Mouse (Mus musculus): ENCODE results near the gene Sumf1.

The Sumf1 gene

DNA sequence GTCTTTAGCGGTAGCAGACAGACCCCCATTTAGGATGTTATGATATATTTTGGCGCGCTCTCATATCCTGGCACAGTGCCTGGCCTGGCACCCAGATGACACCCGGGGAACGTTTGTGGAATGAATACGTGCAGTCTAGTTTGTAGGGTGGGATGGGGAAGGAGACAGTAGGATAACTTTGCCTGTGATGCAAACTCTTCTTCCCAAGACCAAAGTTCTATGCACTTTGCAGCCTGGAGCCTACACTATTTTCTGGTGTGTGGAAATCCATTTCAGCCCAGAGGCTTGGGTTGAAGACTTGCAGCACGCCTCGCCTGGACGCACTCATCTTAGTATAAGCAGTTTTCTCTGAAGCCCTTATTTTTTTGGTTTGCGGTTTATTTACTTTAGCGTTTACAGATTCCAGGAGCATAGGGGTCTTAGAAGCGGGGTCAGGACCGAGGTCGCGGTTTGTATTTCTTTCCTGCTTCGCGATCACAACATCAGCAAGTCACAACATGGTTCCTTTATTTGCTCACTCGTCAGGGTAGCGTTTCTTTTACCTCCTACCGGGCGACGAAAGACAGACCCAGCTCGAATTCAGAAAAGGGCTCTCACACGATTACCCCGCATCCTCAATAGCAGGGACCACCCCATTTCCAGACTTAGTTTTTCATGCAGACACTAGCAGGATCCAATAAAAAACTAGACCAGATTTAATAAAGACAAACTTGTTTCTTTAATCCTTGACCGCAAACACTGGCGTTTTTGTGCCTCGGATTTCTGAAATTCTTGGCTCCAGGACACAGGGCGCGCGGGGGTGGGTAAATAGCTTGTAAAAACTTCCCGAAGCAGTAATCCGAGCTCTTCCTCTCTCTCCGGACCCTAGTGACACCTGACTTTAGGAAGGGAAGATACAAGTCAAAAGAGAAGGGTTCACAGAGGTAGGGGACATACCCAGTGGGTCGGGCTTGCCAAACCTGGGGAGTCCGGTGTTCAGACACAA, 26.8 kb upstream of the Sumf1 start:
- no peak for ATAC-seq (ENCODE audit: insufficient number of reproducible peaks, low FRiP score, low TSS enrichment)

DNA sequence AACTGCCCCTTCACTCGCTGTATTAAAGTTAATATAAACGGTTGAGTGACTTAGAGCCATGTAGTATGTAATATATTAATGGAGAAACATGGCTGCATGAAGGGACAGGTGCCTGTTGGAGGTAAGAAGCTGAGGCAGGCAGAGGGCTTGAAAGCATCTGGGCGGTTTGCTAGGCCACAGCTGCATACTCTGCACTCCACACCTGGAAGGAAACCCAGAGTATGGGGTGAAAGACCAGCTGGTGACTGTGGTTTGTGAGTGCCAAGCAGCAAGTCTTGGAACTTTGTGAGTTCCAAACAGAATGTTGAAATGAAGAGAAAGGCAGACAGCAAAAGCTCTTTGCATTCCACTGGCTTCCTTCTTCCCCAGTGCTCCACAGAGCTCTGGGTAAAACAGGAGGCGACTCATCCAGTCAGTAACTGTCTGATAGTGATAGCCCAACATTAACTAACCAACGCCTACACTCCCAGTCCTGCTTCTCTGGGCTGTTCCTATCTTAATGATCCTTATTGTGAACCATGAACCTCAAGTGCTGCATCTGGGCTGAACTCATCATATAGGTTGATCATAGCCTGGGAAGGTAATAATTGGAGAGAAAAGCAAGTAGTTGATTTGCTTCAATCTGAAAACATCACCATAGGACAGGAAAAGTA, 21.7 kb upstream of the Sumf1 start:
- no peak for ATAC-seq (ENCODE audit: insufficient number of reproducible peaks, low FRiP score, low TSS enrichment)

DNA sequence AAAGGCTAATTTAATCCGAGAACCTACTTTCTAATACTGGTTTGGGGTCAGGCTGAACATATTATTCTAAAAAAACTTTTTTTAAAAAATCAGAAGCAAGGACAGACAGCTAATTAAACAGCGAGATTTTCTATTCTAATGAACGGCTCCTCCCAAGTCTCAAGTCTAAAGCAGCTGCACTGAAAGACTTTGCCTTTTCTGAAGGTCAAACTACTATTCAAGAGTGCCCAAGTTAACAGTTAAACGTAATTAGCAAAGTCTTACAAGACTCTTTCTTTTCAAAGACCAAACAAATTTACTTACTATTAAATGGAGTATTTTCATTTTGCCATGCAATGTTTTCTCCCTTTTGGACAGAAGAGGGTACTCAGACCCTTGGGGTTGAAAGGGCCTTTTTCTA, 20.8 kb upstream of the Sumf1 start:
- no peak for ATAC-seq (ENCODE audit: insufficient number of reproducible peaks, low FRiP score, low TSS enrichment)

DNA sequence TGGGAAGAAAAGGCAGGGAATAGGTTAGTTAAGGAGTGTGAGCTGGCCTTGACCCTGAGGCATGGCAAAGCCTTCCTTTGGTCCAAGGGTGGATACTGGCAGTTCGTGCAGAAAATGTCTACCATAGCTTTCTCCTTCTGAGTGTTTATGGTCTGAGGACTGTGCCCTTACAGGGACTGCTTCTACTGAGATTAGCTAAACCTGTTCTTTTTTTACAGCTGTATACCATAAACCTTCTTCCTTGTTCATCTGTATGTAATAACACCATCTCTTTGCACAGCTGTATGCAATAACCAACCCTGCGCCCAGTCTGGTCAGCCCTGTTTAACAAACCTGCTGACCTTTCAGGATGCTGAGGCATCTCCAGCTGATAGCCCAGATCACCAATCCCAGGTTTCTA, 18.9 kb upstream of the Sumf1 start:
- ATAC-seq (ENCODE audit: insufficient number of reproducible peaks, low FRiP score, low TSS enrichment) = no peak

DNA sequence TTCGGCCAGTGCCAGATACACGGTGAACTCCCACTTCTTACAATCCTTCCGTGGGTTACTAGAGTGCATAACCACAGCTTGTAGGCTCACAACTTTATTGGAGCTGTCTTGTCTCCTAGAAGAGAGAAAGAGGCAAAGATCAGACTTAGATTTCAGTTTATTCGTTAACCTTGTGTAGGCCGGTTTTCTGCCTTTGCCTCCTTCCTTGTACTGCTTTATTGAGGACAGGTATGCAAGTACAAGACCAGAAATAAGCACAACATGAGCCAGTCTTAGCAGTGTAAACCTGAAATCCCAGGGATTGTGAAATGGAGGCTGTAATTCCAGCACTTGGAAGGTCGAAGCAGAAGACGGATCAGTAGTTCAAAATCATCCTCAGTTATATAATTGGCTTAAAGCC, 12.9 kb upstream of the Sumf1 start:
- no peak for ATAC-seq (ENCODE audit: insufficient number of reproducible peaks, low FRiP score, low TSS enrichment)

DNA sequence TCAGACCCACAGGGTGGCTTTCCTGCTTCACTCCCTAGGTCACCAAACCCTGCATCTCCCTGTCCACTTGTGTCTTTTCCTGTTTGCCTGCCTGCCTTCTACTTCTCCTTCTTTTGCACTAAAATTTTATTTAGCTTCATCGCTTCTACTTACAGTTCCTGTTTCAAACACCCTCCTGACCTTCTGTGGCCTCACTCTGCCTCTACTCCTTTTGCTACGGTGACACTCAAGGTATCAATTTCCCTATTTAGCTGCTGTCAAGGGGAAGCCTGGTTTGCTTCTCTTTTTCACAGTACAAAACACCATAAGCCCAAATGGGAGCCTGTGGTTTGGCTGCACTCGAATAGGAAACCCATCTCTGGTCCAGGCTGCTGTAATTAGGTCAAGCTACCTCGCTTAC, 11.7 kb upstream of the Sumf1 start:
- no peak for ATAC-seq (ENCODE audit: insufficient number of reproducible peaks, low FRiP score, low TSS enrichment)

DNA sequence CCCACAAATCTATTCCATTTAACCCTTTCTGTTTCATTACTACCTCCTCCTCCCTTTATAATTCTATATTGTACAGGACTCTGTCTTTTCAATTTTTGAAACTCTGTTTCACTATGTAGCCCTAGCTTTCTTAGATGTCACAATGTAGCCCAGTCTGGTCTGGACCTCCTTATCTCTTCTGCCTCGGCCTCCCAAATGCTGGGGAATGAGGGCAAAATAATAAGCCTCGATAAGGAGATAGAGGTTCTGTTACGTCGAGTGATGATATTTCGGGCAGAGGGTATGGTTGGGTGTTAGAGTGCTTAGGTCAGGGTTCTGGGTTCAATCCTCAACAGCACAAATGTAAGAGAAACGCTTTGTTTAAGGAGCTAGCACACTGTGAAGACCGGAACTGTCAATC, 11.3 kb upstream of the Sumf1 start:
- no peak for ATAC-seq (ENCODE audit: insufficient number of reproducible peaks, low FRiP score, low TSS enrichment)

DNA sequence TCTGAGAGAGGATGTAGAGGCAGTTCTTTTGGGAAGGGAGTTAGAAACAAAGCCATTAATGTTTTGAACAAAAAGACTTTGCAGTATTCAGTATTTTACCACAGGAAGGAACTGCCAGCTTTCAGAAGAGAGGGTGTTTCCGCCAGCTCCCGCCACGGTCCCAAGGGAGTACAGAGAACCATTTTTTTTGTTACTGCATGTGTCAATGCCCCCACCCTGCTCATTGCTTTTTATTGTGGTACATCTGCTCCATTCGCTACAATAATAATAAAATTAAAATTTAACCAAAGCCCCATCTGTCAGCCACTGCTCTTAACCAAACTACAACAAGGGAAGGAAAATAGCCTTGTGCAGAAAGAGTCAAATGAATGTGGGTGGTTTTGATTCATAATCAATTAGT, 7.2 kb upstream of the Sumf1 start:
- ATAC-seq (ENCODE audit: insufficient number of reproducible peaks, low FRiP score, low TSS enrichment) = no peak

DNA sequence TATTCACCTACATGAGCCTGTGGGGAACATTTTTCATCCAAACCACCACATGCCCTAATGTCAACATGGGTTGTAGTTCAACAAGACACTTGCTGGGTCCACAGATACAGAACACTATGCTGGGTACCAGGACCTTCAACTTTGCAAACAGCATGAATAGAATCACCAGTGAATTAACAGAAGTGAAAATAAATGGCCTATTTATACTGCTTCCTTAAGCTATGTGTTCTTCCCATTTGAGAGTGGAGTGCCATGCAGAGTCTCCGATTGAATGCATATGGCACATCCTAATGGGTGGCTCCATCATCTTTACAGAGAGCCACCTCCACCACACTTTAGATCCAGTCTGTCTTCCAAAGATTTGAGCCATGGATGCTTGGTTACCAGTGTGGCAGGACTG, 5.3 kb upstream of the Sumf1 start:
- no peak for ATAC-seq (ENCODE audit: insufficient number of reproducible peaks, low FRiP score, low TSS enrichment)

DNA sequence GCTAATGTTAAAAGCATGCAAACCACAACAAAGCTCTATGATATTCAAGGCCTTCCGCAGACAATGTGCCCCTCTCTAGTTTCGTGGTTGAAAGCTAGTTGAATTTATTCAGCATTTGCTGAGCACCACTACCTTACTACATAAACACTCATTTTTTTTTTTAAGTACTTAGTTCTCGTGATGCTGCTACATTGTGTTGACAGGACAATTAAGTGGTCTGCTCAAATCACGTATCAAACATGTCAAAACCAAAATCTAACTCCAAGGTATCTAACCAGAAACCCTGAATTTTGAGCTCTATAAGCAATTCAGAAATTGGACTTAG, 265 bp upstream of the Sumf1 start:
- ATAC-seq (ENCODE audit: insufficient number of reproducible peaks, low FRiP score, low TSS enrichment) = no peak

DNA sequence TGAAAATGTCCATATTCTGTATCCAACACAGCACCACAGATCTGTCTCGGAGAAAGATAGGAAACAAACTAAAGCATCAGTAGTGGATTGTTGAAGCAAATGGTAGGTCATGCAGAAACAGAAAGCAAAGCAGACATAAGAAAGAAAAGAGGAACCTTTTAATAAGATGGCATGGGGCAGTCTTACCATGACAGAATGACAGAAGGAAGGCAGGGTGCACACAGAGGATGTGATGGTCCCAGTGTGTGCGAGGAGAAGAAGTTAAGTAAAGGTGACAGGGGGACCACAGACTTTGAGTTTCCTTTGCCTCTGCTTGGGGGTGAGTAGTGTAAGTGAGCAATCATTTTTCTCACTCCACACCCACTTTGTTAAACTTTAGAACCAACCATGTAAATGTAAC, 6.3 kb downstream of the Sumf1 start:
- ATAC-seq (ENCODE audit: insufficient number of reproducible peaks, low FRiP score, low TSS enrichment) = no peak

DNA sequence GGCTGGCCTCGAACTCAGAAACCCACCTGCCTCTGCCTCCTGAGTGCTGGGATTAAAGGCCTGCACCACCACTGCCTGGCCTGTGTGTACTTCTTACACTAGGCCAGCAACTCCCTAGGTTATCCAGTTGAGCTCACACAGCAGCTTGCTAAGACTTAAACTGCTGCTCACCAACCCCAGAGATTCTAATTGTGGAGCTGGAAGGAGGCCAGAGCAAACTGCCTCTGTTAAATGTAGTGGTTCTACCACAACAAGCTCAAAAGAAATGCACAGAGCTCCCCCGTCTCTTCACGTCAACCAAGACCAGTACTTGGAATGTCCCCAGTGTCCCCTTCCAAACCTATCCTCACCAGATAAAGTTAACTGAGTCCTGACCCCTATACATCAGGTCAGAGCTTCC, 11.2 kb downstream of the Sumf1 start:
- ATAC-seq (ENCODE audit: insufficient number of reproducible peaks, low FRiP score, low TSS enrichment) = no peak

DNA sequence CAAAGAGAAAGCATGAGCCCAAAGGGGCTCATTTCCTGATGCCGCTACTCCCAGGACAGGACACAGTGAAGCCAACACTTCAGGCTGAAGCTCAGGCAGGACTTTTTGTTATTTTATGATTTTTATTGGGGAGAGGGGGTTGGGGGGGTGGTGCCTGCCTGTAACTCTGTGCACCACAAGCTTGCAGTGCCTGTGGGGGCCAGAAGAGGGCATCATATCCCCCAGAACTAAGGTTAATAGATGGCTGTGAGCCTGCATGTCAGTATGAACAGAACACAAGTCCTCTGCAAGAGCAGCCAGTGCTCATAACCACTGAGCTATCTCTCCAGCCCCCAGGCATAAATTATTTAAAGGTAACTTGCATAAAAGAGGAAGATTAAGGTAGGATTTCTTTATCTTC, 13.2 kb downstream of the Sumf1 start:
- ATAC-seq (ENCODE audit: insufficient number of reproducible peaks, low FRiP score, low TSS enrichment) = no peak

DNA sequence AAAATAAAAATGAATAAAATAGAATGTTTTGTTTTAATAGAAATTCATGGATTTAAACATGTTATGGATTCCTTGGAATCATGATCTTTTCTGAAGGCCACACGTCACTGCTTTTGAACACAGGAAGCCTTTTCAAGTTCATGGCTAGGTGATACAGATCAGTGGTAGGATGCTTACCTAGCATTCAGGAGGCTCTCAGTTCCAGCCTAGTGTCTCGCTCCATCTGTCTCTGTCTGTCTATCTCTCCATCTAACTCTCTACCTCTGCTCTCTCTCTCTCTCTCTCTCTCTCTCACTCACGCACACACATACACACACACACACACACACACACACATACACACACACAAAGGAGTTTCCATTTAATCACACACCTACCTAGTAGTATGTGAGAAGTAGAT, 15.9 kb downstream of the Sumf1 start:
- ATAC-seq (ENCODE audit: insufficient number of reproducible peaks, low FRiP score, low TSS enrichment) = no peak

DNA sequence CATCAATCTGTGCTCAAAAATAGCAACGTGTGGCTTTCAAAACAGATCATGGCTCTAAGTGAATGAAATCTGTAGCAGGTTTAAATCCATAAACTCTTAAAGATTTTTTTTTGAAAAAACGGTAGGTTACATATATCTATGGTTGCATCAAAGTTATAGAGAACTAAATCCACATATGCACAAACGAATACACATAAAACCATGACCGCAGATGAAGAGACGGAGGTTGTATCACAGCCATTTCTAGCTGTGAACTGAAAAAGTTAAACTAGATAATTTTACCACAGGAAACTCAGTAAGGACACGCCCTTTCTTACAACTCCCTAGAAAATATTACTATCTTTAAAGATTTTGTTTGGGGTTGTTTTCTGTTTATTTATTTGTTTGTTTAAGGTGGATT, 16.7 kb downstream of the Sumf1 start:
- ATAC-seq (ENCODE audit: insufficient number of reproducible peaks, low FRiP score, low TSS enrichment) = no peak

DNA sequence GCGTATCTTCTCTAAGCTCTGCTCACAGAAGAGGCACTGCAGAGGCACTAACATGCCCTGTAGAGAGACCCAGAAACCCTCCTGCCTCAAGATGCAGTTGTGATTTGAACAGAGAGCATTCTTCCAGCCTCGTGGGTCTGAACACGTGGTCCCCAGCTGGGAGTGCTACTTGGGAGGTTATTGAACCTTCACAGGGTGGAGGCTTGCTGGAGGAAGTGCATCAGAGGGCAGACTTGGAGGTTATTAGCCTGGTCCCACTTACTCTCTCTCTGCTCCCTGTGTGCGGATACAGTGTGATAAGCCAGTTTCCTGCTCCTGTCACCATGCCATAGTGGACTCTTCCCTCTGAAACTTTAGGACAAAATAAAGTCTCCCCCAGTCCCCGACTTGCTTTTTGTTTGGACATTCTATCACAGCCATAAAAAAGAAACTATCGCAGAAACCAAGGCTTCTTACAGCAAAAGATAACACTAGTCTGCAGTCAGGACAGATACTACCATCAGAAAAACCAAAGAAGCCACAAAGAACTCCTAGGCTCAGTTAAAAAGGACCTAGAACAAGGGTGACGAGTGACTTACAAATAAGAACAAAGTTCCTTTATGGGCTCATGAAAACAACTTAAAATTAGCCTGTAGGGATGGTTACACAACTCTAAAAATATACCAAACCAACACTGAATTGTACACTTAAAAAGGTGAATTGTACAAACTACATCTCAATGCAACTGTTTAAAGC, 17.3 kb downstream of the Sumf1 start:
- no peak for ATAC-seq (ENCODE audit: insufficient number of reproducible peaks, low FRiP score, low TSS enrichment)

DNA sequence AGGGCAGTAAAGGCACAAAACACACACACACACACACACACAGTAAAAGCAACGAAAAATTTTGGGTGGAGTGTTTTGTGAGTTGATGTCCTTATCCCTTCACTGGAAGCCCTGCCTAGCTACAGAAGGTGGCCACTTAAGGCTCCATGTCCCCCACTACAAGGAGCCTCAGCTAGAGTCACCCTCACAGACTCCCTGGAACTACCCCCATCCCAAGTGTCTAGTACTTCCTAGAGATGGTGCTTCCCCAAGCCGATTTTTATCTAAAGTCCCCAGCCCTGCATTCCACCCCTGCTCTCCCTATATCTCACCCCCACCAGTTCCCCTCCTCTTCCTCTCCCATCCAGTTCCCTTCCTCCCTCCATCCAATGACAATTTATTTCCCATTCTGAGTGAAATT, 19.8 kb downstream of the Sumf1 start:
- ATAC-seq (ENCODE audit: insufficient number of reproducible peaks, low FRiP score, low TSS enrichment) = no peak

DNA sequence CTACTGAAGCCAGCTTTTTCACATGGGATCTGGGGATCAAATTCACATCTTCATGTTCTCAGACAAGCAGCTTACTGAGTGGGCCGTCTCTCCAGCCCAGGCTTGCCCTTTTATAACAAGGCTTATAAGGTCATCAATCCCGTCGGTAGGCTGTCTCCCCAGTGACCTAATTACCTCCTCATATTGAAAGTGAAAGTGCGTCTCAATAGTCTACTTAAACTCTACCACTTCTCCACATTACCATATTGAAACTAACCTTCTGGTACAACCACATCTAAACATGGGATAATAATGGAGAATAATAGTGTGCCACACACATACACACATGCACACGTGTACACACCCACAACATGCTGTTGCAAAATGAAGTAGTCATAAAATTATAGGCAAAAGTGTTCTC, 20.4 kb downstream of the Sumf1 start:
- no peak for ATAC-seq (ENCODE audit: insufficient number of reproducible peaks, low FRiP score, low TSS enrichment)

DNA sequence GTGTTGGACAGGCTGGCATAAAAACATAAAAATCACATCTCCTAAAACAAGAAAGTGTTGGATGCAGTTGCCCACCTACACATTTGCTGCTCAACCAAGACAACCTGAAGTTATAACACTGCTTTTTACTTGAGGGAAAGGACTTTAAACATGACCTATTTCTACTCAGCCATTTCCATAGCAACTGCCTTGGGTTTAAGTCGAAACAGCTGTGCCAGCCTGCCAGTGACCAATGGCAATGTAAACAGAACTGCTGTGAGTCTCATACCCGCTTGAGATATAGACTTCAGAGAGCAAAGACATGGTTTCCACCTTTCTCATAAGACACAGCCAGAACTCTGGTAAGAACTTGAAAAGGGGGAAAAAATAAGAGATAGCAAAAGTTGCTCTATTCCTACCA, 24.8 kb downstream of the Sumf1 start:
- ATAC-seq (ENCODE audit: insufficient number of reproducible peaks, low FRiP score, low TSS enrichment) = no peak

DNA sequence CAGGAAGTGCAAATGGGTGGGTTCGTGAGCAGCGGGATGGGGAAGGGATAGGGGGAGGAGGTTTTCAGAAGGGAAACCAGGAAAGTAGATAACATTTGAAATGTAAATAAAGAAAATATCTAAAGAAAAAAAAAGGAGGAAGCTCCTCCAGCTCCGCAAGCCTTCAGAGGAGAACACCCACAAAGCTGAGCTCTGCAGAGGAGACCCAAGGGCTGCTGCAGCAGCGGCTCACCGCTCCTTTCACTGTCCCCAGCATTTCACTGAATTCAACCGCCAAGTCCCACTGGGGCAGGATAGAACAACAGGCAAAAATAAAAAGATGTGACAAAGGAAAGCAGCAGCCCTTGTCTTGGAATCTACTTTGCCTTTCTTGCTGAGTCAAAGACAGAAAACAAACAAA, 28.5 kb downstream of the Sumf1 start:
- no peak for ATAC-seq (ENCODE audit: insufficient number of reproducible peaks, low FRiP score, low TSS enrichment)

DNA sequence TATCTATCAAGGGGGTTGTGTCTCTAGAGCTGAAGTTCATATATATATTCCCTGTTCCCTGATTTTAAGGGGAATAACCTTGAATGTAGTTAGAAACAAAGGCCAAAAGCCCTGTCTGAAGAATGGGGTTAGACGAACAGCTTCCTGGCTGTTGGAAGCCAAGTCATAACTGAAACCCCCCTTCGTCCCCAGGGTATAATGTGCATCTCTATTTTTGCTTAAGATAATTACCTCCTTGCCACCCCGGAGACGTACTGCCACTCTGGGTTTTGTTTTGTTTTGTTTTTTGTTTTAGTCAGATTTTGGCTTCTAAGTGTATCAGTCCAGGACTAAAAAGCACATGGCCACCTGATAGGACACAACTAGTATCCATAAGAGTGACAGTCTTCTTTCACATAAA, 31.1 kb downstream of the Sumf1 start:
- no peak for ATAC-seq (ENCODE audit: insufficient number of reproducible peaks, low FRiP score, low TSS enrichment)
